Mouse (Mus musculus): Measurements from ENCODE around the gene Celf5. TPM values are rescaled to one million over a fixed set of nuclear protein-coding genes. Genes with fewer than 3 reads are reported as not detected.

The Celf5 gene
- polyA plus RNA-seq, 1 experiment, result 0.70 TPM

- peak overlapping the region; percentile 88 for H3K27ac ChIP-seq (ENCODE audit: insufficient read depth, low read length)
- peak; percentile 7; the same call in 1 of the 2 replicates for TF ChIP-seq CTCF (IDR thresholded peaks at IDR 0.05; ENCODE audit: extremely low read depth, insufficient read depth, insufficient read length, insufficient replicate concordance)
- TF ChIP-seq POLR2A (IDR thresholded peaks at IDR 0.05; ENCODE audit: low read depth, low read length), result peak; percentile 22; the same call in 1 of the 2 replicates
- H3K36me3 ChIP-seq (ENCODE audit: control insufficient read depth, insufficient read depth, low read length), result no peaks in the 10 kb centered on the region
- peak; percentile 52 to 77 for DNase-seq (ENCODE audit: low read depth in 1 of 2, low spot score in 2 of 2)
- WGBS, result 26% methylated on average over 26 of the region's 26 CpGs
- peak overlapping the region; percentile 53 for H3K4me3 ChIP-seq (ENCODE audit: extremely low read depth, insufficient read depth, insufficient read length)
- H3K27me3 ChIP-seq (ENCODE audit: control insufficient read depth, insufficient read depth, low read length), result no peaks in the 10 kb centered on the region
- peaks cover 31% of the 10 kb centered on the region for H3K4me1 ChIP-seq (ENCODE audit: control insufficient read depth, insufficient read depth, insufficient read length)
These were observed 48.8 kb downstream of the Celf5 start for GRCm38 (mm10) chr10:81433541-81434289.

GRCm38 (mm10) chr10:81432868-81433262 is 49.6 kb downstream of the Celf5 start:
- Histone ChIP-seq H3K27me3 (ENCODE audit: control insufficient read depth, insufficient read depth, low read length) (no peaks in the 10 kb centered on the region), H3K27ac (ENCODE audit: insufficient read depth, low read length) (peak overlapping the region; percentile 88), H3K4me1 (ENCODE audit: control insufficient read depth, insufficient read depth, insufficient read length) (peaks cover 31% of the 10 kb centered on the region), H3K4me3 (ENCODE audit: extremely low read depth, insufficient read depth, insufficient read length) (peak overlapping the region; percentile 53), H3K36me3 (ENCODE audit: control insufficient read depth, insufficient read depth, low read length) (no peaks in the 10 kb centered on the region)
- no peak for TF ChIP-seq POLR2A (IDR thresholded peaks at IDR 0.05; ENCODE audit: low read depth, low read length)
- TF ChIP-seq CTCF (IDR thresholded peaks at IDR 0.05; ENCODE audit: extremely low read depth, insufficient read depth, insufficient read length, insufficient replicate concordance), result no peak
- DNase-seq (ENCODE audit: low read depth in 1 of 2, low spot score in 2 of 2), result peak; percentile 91 to 94
- under 1% methylated on average over 17 of the region's 17 CpGs for WGBS

- peaks cover 31% of the 10 kb centered on the region for H3K4me1 ChIP-seq (ENCODE audit: control insufficient read depth, insufficient read depth, insufficient read length)
- no peak for DNase-seq (ENCODE audit: low read depth in 1 of 2, low spot score in 2 of 2)
- H3K27me3 ChIP-seq (ENCODE audit: control insufficient read depth, insufficient read depth, low read length), result no peaks in the 10 kb centered on the region
- TF ChIP-seq POLR2A (IDR thresholded peaks at IDR 0.05; ENCODE audit: low read depth, low read length) (no peak), CTCF (IDR thresholded peaks at IDR 0.05; ENCODE audit: extremely low read depth, insufficient read depth, insufficient read length, insufficient replicate concordance) (no peak)
- H3K36me3 ChIP-seq (ENCODE audit: control insufficient read depth, insufficient read depth, low read length), result no peaks in the 10 kb centered on the region
- H3K4me3 ChIP-seq (ENCODE audit: extremely low read depth, insufficient read depth, insufficient read length), result peak overlapping the region; percentile 42; the same call in 1 of the 2 replicates
- WGBS, result 43% methylated on average over 21 of the region's 21 CpGs
- no peak overlapping the region for H3K27ac ChIP-seq (ENCODE audit: insufficient read depth, low read length)
These were observed 50.2 kb downstream of the Celf5 start for GRCm38 (mm10) chr10:81432169-81432867.

GRCm38 (mm10) chr10:81431526-81432168 is 50.9 kb downstream of the Celf5 start:
- no peaks in the 10 kb centered on the region for H3K36me3 ChIP-seq (ENCODE audit: control insufficient read depth, insufficient read depth, low read length)
- DNase-seq (ENCODE audit: low read depth in 1 of 2, low spot score in 2 of 2), result peak in 1 of 2 experiments; percentile 12
- 21% methylated on average over 15 of the region's 15 CpGs for WGBS
- peaks cover 31% of the 10 kb centered on the region for H3K4me1 ChIP-seq (ENCODE audit: control insufficient read depth, insufficient read depth, insufficient read length)
- peak overlapping the region; percentile 70; the same call in 1 of the 2 replicates for H3K4me3 ChIP-seq (ENCODE audit: extremely low read depth, insufficient read depth, insufficient read length)
- TF ChIP-seq POLR2A (IDR thresholded peaks at IDR 0.05; ENCODE audit: low read depth, low read length), result no peak
- no peak for TF ChIP-seq CTCF (IDR thresholded peaks at IDR 0.05; ENCODE audit: extremely low read depth, insufficient read depth, insufficient read length, insufficient replicate concordance)
- peaks cover 5% of the 10 kb centered on the region for H3K27me3 ChIP-seq (ENCODE audit: control insufficient read depth, insufficient read depth, low read length)
- peak overlapping the region; percentile 48; the same call in 1 of the 2 replicates for H3K27ac ChIP-seq (ENCODE audit: insufficient read depth, low read length)

- peak overlapping the region; percentile 70 for H3K4me3 ChIP-seq (ENCODE audit: extremely low read depth, insufficient read depth, insufficient read length)
- peak overlapping the region; percentile 80 for H3K27ac ChIP-seq (ENCODE audit: insufficient read depth, low read length)
- peaks cover 5% of the 10 kb centered on the region for H3K27me3 ChIP-seq (ENCODE audit: control insufficient read depth, insufficient read depth, low read length)
- TF ChIP-seq POLR2A (IDR thresholded peaks at IDR 0.05; ENCODE audit: low read depth, low read length) (no peak), CTCF (IDR thresholded peaks at IDR 0.05; ENCODE audit: extremely low read depth, insufficient read depth, insufficient read length, insufficient replicate concordance) (no peak)
- no peaks in the 10 kb centered on the region for H3K36me3 ChIP-seq (ENCODE audit: control insufficient read depth, insufficient read depth, low read length)
- H3K4me1 ChIP-seq (ENCODE audit: control insufficient read depth, insufficient read depth, insufficient read length), result peaks cover 36% of the 10 kb centered on the region
- peak in 1 of 2 experiments; percentile 53 for DNase-seq (ENCODE audit: low read depth in 1 of 2, low spot score in 2 of 2)
- 3% methylated on average over 52 of the region's 70 CpGs for WGBS
These were observed 51.5 kb downstream of the Celf5 start for GRCm38 (mm10) chr10:81430831-81431525.

- H3K27ac ChIP-seq (ENCODE audit: insufficient read depth, low read length), result peak overlapping the region; percentile 87
- peaks cover 37% of the 10 kb centered on the region for H3K4me1 ChIP-seq (ENCODE audit: control insufficient read depth, insufficient read depth, insufficient read length)
- WGBS, result 1% methylated on average over 71 of the region's 89 CpGs
- peak overlapping the region; percentile 69 for H3K4me3 ChIP-seq (ENCODE audit: extremely low read depth, insufficient read depth, insufficient read length)
- TF ChIP-seq POLR2A (IDR thresholded peaks at IDR 0.05; ENCODE audit: low read depth, low read length), result no peak
- DNase-seq (ENCODE audit: low read depth in 1 of 2, low spot score in 2 of 2), result peak in 1 of 2 experiments; percentile 72
- peaks cover 5% of the 10 kb centered on the region for H3K27me3 ChIP-seq (ENCODE audit: control insufficient read depth, insufficient read depth, low read length)
- no peaks in the 10 kb centered on the region for H3K36me3 ChIP-seq (ENCODE audit: control insufficient read depth, insufficient read depth, low read length)
These were observed 52.2 kb downstream of the Celf5 start for GRCm38 (mm10) chr10:81430141-81430830.

Data from spleen, adult 2 months (tissue).